Mouse (Mus musculus) regulatory T cell (primary cell): Measurements from ENCODE around the gene Luzp4.
"Not testable (repeated sequence)": the region's sequence is repeated elsewhere in the genome, so short reads cannot be mapped to it uniquely, and the experiment has no call there.

Experiments used
- in situ Hi-C: fragments of 300-600 bp; cut with MboI, MseI; formaldehyde crosslinking; loops from one replicate; pipeline ENCODE4 v1.15.1; 2025; ENCODE audit warnings: high pct_unique_total_duplicates

Gene Luzp4

GRCm38 (mm10) chrX:148857340-148857739 is at the start of gene Luzp4:
TSS of gene Luzp4 (plus strand) at chrX:148857640.
- in situ Hi-C loops, result loop anchor here (10.0 to 25.0 kb wide), 4 partner anchors 217 to 963 kb away; partner anchors contain the start of gene Ott

- in situ Hi-C loops, result not testable (repeated sequence)
These were observed 15.6 kb upstream of the Luzp4 start for GRCm38 (mm10) chrX:148841801-148842200.
